12 mouse cellular contexts compared by ENCODE assay signal in the genomic region with DNA sequence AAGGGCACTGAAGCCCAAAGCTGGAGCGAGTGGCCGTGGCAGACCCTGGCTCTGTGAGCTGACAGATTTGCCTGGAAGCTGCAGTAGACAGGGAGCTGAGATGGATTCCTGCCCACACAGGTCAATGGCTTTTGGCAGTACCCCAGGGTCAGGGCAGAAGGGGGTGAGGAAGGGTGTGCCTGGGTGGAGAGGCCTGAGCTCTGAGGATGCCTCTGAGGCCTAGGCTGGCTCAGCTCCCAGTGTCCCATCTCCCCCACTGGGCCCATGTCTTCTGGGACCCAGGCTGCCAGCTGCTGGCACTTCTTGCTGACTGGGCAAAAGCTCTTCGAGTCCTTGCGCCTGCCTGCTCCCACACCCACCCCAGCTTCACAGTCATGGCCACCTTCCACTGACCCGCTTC. TPM values are rescaled to one million over a fixed set of nuclear protein-coding genes. Genes with fewer than 3 reads are reported as not detected.
DNase-seq lines count a peak whose midpoint lies in the region; ATAC-seq and TF ChIP-seq lines count a peak whose summit lies in the region.
"Had no signal": no experiment of that assay in that cellular context is flagged by ENCODE, and none has a peak within 500 bp of the region (broad histone marks: within the 10 kb centered on the region; RNA-seq: fewer than 3 reads in every experiment).

No protein-coding gene starts in this region.

- peak; percentile 49 for DNase-seq in hindbrain, postnatal 0 days (ENCODE audit: low spot score)
- DNase-seq in MN1 (ENCODE audit: low spot score), result peak; percentile 26
- DNase-seq in adrenal gland, postnatal 10 days, result peak; percentile 70
- peak; percentile 77 for DNase-seq in cerebellum, adult 9-11 months
- no peak for DNase-seq in lung, adult 18-20 months
- DNase-seq in ovary, postnatal 14 days (ENCODE audit: low spot score), result no peak
- DNase-seq: heart, adult 11 months; kidney, postnatal 14 days had no signal

- H3K4me1 ChIP-seq in hindbrain, postnatal 0 days (ENCODE audit: insufficient read depth, low read length), result peaks cover 28% of the 10 kb centered on the region
- H3K4me1 ChIP-seq in hindbrain, embryonic 13.5 days (replicated peaks), result peaks cover 65% of the 10 kb centered on the region

- no peak overlapping the region for H3K9ac ChIP-seq in hindbrain, postnatal 0 days (replicated peaks; ENCODE audit: low read length)
- no peak overlapping the region for H3K9ac ChIP-seq in hindbrain, embryonic 13.5 days
- H3K9ac ChIP-seq: intestine, embryonic 15.5 days; liver, embryonic 14.5 days had no signal

- peak overlapping the region; percentile 64; the same call in 1 of the 2 replicates for H3K27ac ChIP-seq in hindbrain, postnatal 0 days
- no peak overlapping the region; the same call in 1 of the 2 replicates for H3K27ac ChIP-seq in hindbrain, embryonic 13.5 days
- H3K27ac ChIP-seq: intestine, embryonic 15.5 days; liver, embryonic 14.5 days had no signal

- H3K4me2 ChIP-seq in hindbrain, postnatal 0 days (ENCODE audit: low read depth, low read length), result no peak overlapping the region
- H3K4me2 ChIP-seq in hindbrain, embryonic 13.5 days, result no peak overlapping the region
- H3K4me2 ChIP-seq: intestine, embryonic 15.5 days had no signal

- peaks cover 3% of the 10 kb centered on the region; the same call in 1 of the 2 replicates for H3K36me3 ChIP-seq in hindbrain, postnatal 0 days (ENCODE audit: insufficient read depth, low read length)
- H3K36me3 ChIP-seq in hindbrain, embryonic 13.5 days, result peaks cover 23% of the 10 kb centered on the region
- H3K36me3 ChIP-seq: intestine, embryonic 15.5 days had no signal

- H3K4me3 ChIP-seq in hindbrain, postnatal 0 days (ENCODE audit: low read length), result no peak overlapping the region
- H3K4me3 ChIP-seq in hindbrain, embryonic 13.5 days, result no peak overlapping the region
- H3K4me3 ChIP-seq: intestine, embryonic 15.5 days had no signal

- TF ChIP-seq CTCF in hindbrain, postnatal 0 days (IDR thresholded peaks at IDR 0.05; ENCODE audit: low read depth), result no peak

- no peaks in the 10 kb centered on the region for H3K9me3 ChIP-seq in hindbrain, postnatal 0 days (ENCODE audit: low read length)
- H3K9me3 ChIP-seq in hindbrain, embryonic 13.5 days, result no peaks in the 10 kb centered on the region
- H3K9me3 ChIP-seq: intestine, embryonic 15.5 days had no signal

- no peaks in the 10 kb centered on the region for H3K27me3 ChIP-seq in hindbrain, postnatal 0 days (ENCODE audit: insufficient read depth, low read length)
- 0 out of 2 replicates have a peak, but pooled peaks cover 14% of the 10 kb centered on the region for H3K27me3 ChIP-seq in hindbrain, embryonic 13.5 days

- 38% methylated on average over 5 of the region's 5 CpGs for WGBS in hindbrain, postnatal 0 days
- WGBS in hindbrain, embryonic 13.5 days, result 88% methylated on average over 5 of the region's 5 CpGs

- no peak for ATAC-seq in hindbrain, postnatal 0 days
- no peak for ATAC-seq in hindbrain, embryonic 13.5 days (ENCODE audit: low FRiP score)
- ATAC-seq: forebrain, embryonic 14.5 days; intestine, embryonic 15.5 days had no signal

RNA-seq across cellular contexts. Expression of a gene that starts 8.5 kb away (rescaled TPM):
- total RNA-seq in hindbrain, postnatal 0 days (2014; rRNA removed), result 306 and 313 TPM in 2 replicates
- 14.3 and 15.9 TPM in 2 replicates for polyA plus RNA-seq in hindbrain, postnatal 0 days (2015; fragmentation: Nextera tagmentation; extraction: Ambion mirVana)
- 9.3 and 11.3 TPM in 2 replicates for polyA plus RNA-seq in hindbrain, embryonic 13.5 days (2015; fragmentation: Nextera tagmentation; extraction: Ambion mirVana)
- total RNA-seq in adrenal gland, postnatal 10 days (2021), result 10 to 100 TPM; 13.4 to 16.4 TPM

RNA-seq across cellular contexts. Expression of a gene that starts 54.4 kb away (rescaled TPM):
- 19.9 and 21.5 TPM in 2 replicates for total RNA-seq in hindbrain, postnatal 0 days (2014; rRNA removed)
- polyA plus RNA-seq in hindbrain, postnatal 0 days (2015; fragmentation: Nextera tagmentation; extraction: Ambion mirVana), result 13.1 and 13.8 TPM in 2 replicates
- polyA plus RNA-seq in hindbrain, embryonic 13.5 days (2015; fragmentation: Nextera tagmentation; extraction: Ambion mirVana), result 5.8 and 14.3 TPM in 2 replicates
- 10 to 100 TPM; 29.4 to 33.8 TPM for total RNA-seq in adrenal gland, postnatal 10 days (2021)

Comparison
In these comparisons a context has a peak if more than half of its experiments do, and no peak if none do; other contexts are left out.
1. DNase-seq: peak in hindbrain, postnatal 0 days (single experiment), MN1 (single experiment), adrenal gland, postnatal 10 days (single experiment) and cerebellum, adult 9-11 months (single experiment); none in lung, adult 18-20 months (0 of 2) and ovary, postnatal 14 days (single experiment).
2. RNA of a gene that starts 8.5 kb away (total RNA-seq): 306 to 313 TPM in hindbrain, postnatal 0 days; 13.4 to 16.4 TPM in adrenal gland, postnatal 10 days; every median in the first group is over 10 times any median in the second.